Mouse (Mus musculus) forebrain, embryonic 11.5 days (tissue): ENCODE results near the gene Cdc5l. TPM values are rescaled to one million over a fixed set of nuclear protein-coding genes. Genes with fewer than 3 reads are reported as not detected.

Experiments
- ATAC-seq: fragments of 200-750 bp; cut with Nextera tagmentation; replicated peaks from 2 replicates; pipeline ENCODE4 v1.8.0; 2017; ENCODE audit warnings: moderate TSS enrichment; ENCODE audit not compliant: low FRiP score
- DNase-seq: peaks from one replicate; pipeline ENCODE4 v3.0.0-alpha.2; 2017; ENCODE audit warnings: low spot score
- H3K27ac ChIP-seq: fragments of 300-500 bp; sonication (generic); 2 replicates; pipeline ENCODE4 v1.5.1; 2014; ENCODE audit warnings: low read depth, low read length
- H3K27me3 ChIP-seq: fragments of 300-500 bp; sonication (generic); 2 replicates; pipeline ENCODE4 v1.6.1; 2014; ENCODE audit warnings: mild to moderate bottlenecking, low read length, mixed read lengths; ENCODE audit not compliant: control insufficient read depth, insufficient read depth
- H3K36me3 ChIP-seq: fragments of 300-500 bp; sonication (generic); 2 replicates; pipeline ENCODE4 v1.6.1; 2014; ENCODE audit warnings: mild to moderate bottlenecking, low read length, moderate library complexity, mixed read lengths; ENCODE audit not compliant: control insufficient read depth, insufficient read depth
- H3K4me1 ChIP-seq: fragments of 300-500 bp; sonication (generic); replicated peaks from 2 replicates; pipeline ENCODE4 v1.6.1; 2014; ENCODE audit warnings: low read length, mixed read lengths; ENCODE audit not compliant: control insufficient read depth, insufficient read depth
- H3K4me2 ChIP-seq: fragments of 300-500 bp; sonication (generic); 2 replicates; pipeline ENCODE4 v1.6.1; 2014; ENCODE audit warnings: low read depth, mild to moderate bottlenecking, low read length, moderate library complexity, mixed read lengths; ENCODE audit not compliant: severe bottlenecking
- H3K4me3 ChIP-seq: fragments of 300-500 bp; sonication (generic); 2 replicates; pipeline ENCODE4 v1.5.1; 2014; ENCODE audit warnings: low read depth, low read length
- H3K9ac ChIP-seq: fragments of 300-500 bp; sonication (generic); 2 replicates; pipeline ENCODE4 v1.6.1; 2014; ENCODE audit warnings: low read length
- H3K9me3 ChIP-seq: fragments of 300-500 bp; sonication (generic); 2 replicates; pipeline ENCODE4 v1.6.1; 2016; ENCODE audit warnings: low read length, mixed read lengths; ENCODE audit not compliant: control insufficient read depth
- WGBS: fragments of 180-500 bp; shearing (Covaris S2); extraction: QIAGEN DNeasy Blood & Tissue Kit; methylation state at CpG from one replicate; pipeline ENCODE4 v1.1.7; 2014; 5-methylcytosine and 5-hydroxymethylcytosine counted together
- polyA plus RNA-seq: library from polyadenylated mRNA; unstranded; fragments of >200 nt; fragmentation: Nextera tagmentation; extraction: Ambion mirVana; gene quantifications from 2 replicates; pipeline ENCODE4 v1.2.1, GENCODE M21; 2014

The Cdc5l gene
- 85.3 and 88.3 TPM in 2 replicates for polyA plus RNA-seq

DNA sequence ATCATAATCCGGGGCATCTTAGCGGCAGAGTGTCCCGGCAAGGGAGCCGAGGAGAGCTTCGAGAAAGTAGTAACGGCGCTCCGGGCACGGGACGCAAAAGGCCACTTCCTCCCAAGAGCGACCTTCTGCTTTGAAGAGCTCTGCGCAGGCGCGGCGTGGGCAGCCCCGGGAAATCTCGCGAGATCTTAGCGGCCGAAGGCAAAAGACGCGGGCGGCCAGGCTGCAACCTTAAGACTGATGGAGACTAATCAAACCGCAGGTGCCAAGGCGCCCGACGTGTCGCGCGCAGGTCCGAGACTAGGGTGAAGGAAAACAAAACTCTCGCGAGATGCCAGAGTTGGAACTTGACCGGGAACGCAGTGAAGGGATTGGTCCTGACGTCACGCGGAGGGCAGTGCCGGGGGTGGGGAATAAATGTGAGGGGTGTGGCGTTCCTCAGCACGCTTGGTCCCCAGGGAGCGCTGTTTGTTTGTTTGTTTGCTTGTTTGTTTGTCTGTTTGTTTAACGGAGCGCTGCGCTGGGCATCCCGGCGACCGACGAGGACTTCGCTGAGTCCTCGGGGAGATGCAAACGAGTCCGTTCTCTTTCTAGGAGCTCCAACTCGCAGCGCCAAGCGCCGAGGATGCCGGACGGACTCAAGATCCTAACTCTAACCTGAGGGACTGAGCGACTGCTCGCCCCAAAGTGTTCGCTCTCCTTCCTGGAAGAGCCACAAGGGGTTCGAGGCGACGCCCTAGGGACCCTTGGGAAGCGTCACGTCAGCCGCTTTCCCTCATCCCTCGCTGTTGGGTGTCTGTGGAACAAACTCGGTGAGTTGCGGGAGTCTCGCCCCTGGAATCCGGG, at the start of gene Cdc5l:
TSS of gene Cdc5l (minus strand) at position 319 of the 843 bp plus-strand sequence.
- Histone ChIP-seq H3K4me3 (peak within 1 kb of the TSS; percentile 91), H3K9me3 (no peaks in the 10 kb centered on the region), H3K4me1 (peaks cover 10% of the 10 kb centered on the region), H3K9ac (peak within 1 kb of the TSS; percentile 78), H3K27me3 (no peaks in the 10 kb centered on the region), H3K4me2 (peak within 1 kb of the TSS; percentile 91), H3K36me3 (no peaks in the 10 kb centered on the region), H3K27ac (peak within 1 kb of the TSS; percentile 88)
- ATAC-seq (peak; percentile 98), DNase-seq (peak; percentile 97)
- WGBS, result under 1% methylated on average over 73 of the region's 73 CpGs

DNA sequence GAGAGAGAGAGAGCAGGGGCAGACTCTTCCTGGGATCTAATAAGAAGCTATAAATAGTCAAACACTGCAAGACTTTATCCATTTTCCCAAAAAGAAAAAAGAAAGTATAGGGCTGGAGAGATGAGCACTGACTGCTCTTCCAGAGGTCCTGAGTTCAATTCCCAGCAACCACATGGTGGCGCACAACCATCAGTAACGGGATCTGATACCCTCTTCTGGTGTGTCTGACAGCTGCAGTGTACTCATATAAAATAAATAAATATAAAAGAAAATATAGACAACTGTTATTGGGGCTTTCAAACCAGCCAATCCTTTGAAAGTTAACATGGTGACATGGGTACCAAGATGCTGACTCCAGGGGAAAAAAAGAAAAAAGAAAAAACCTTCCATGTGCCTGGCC, 46.9 kb upstream of the Cdc5l start:
- DNase-seq (no peak), ATAC-seq (no peak)
- no peak overlapping the region for H3K27ac ChIP-seq
- H3K4me1 ChIP-seq, result no peaks in the 10 kb centered on the region
- WGBS, result 28% methylated on average over 2 of the region's 2 CpGs
- no peaks in the 10 kb centered on the region for H3K9me3 ChIP-seq
- H3K27me3 ChIP-seq, result no peaks in the 10 kb centered on the region
- no peak overlapping the region for H3K4me3 ChIP-seq
- no peak overlapping the region for H3K9ac ChIP-seq
- no peaks in the 10 kb centered on the region for H3K36me3 ChIP-seq
- H3K4me2 ChIP-seq, result no peak overlapping the region

DNA sequence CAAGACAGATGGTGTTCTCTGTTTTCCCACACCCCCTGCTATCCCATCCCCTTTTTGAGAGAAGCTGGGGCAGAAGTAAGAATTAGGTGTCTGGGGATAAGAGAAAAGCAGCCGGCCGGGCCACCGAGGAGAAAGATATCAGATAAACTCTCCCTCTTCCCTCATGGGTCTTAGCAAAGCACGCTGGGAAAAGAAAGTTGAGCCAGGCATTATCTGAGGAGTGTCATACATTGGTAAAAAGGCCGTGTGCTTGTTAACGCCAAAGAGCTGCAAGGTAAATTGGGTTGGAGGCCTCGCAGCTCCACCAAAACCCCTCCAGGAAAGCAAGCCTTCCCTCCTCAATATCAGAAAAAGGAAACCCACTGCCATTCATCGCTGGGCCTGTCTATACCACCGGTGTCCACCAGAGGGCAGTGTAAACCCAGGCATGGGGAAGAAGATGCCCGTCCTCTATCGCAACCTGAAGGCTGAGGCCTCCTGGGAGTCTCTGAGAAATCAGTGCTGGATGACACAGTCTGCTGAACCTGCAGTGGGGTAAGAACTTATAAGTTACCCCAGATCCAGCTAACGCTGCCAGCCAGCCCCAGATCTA, 44.8 kb upstream of the Cdc5l start:
- Histone ChIP-seq H3K4me2 (no peak overlapping the region), H3K27ac (no peak overlapping the region), H3K9me3 (no peaks in the 10 kb centered on the region), H3K4me3 (no peak overlapping the region), H3K27me3 (no peaks in the 10 kb centered on the region), H3K9ac (no peak overlapping the region), H3K36me3 (no peaks in the 10 kb centered on the region), H3K4me1 (no peaks in the 10 kb centered on the region; the same call in 1 of the 2 replicates)
- WGBS, result 20% methylated on average over 12 of the region's 12 CpGs
- DNase-seq (peak; percentile 92), ATAC-seq (0 out of 2 replicates have a peak, but pooled peaks have one; percentile 49)

DNA sequence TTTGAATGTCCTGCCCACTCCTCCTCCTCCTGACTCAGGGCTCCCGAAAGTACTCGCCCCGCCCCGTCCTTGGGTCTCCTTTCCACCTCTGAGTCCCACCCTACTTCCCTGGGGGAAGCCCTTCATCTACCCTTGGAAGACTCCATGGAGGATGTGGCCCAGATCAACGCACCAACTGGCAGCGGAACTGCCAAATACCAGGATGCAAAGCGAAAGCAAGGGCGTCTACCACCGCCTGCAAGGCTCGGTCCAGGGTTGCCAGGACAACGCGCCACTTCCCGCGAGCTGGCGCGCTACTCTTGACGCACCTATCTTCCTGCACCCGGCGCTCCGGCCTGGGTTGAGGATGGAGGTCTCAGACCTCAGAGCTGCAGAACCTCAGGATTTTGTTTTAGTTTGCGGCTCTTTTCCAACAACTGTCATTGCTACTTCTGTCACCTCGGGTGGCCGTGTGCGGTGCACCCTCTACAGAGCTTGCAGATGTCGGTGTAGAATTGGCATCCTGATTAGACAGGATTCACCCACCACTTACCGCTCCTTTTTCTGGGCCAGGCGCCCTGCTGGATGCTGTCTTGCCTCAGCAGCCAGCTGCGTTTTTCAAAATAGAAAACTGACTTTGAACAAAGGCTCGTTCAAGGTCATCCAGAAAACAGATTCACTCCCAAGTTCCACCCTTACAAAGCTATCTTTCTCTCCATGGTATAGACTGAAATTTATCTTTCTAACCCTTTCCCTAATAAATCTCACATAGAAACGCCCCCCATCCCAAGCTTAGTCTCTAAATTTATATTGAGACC, 41.3 kb upstream of the Cdc5l start, which contains the start of gene Spats1:
TSS of gene Spats1 (minus strand) at position 747 of the 797 bp plus-strand sequence.
- Histone ChIP-seq H3K4me3 (peak within 1 kb of the TSS; percentile 34), H3K9ac (peak within 1 kb of the TSS; percentile 47), H3K27ac (no peak within 1 kb of the TSS), H3K36me3 (no peaks in the 10 kb centered on the region), H3K4me2 (peak within 1 kb of the TSS; percentile 63), H3K9me3 (no peaks in the 10 kb centered on the region), H3K4me1 (no peaks in the 10 kb centered on the region; the same call in 1 of the 2 replicates), H3K27me3 (no peaks in the 10 kb centered on the region)
- ATAC-seq, result peak; percentile 82
- peak; percentile 80 for DNase-seq
- WGBS, result 5% methylated on average over 30 of the region's 30 CpGs

DNA sequence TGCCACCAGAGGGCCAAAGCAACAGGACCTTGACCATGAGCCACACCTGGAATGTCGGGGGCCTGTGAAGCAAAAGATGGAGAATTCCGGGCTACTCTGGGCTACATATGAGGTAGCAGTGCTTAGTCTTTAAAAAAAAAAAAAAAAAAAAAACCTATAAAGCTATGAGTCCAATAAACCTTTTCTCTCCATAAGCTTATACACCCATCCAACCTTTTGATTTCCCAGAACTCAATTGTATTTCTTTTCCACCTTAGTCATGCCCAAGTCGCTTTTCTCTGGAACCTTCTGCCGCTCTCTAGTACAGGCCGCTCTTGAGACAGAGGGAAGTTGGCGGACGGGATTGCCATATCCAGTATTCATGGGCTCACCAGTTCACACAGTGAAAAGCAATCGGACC, 40.6 kb upstream of the Cdc5l start:
- ATAC-seq (no peak; the same call in 1 of the 2 replicates), DNase-seq (no peak)
- no peaks in the 10 kb centered on the region; the same call in 1 of the 2 replicates for H3K4me1 ChIP-seq
- H3K27me3 ChIP-seq, result no peaks in the 10 kb centered on the region
- no peak overlapping the region; the same call in 1 of the 2 replicates for H3K9ac ChIP-seq
- H3K4me3 ChIP-seq, result peak overlapping the region; percentile 34
- 67% methylated on average over 8 of the region's 8 CpGs for WGBS
- no peak overlapping the region for H3K27ac ChIP-seq
- H3K9me3 ChIP-seq, result no peaks in the 10 kb centered on the region
- no peaks in the 10 kb centered on the region for H3K36me3 ChIP-seq
- peak overlapping the region; percentile 63; the same call in 1 of the 2 replicates for H3K4me2 ChIP-seq

DNA sequence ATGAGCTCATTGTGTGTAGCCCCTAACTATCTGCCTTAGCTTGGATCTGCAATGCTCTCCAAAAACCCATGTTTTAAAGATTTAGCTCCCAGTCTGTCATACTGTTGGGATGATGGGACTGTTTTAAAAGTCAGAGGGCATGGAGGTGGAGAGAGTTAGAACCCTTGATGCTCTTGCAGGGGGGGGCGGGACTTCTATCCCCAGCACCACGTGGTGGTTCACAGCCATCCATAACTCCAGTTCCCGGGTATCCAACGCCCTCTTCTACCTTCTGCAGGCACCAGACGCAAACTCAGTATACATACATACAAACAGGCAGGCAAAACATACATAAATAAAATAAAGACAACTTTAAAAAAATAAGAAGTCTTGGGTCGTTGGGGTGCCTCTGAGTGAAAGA, 40.1 kb upstream of the Cdc5l start:
- no peak for ATAC-seq
- no peaks in the 10 kb centered on the region; the same call in 1 of the 2 replicates for H3K4me1 ChIP-seq
- no peaks in the 10 kb centered on the region for H3K27me3 ChIP-seq
- DNase-seq, result no peak
- no peak overlapping the region for H3K4me3 ChIP-seq
- 83% methylated on average over 6 of the region's 6 CpGs for WGBS
- no peak overlapping the region for H3K9ac ChIP-seq
- no peak overlapping the region for H3K4me2 ChIP-seq
- no peaks in the 10 kb centered on the region for H3K36me3 ChIP-seq
- no peak overlapping the region for H3K27ac ChIP-seq
- H3K9me3 ChIP-seq, result no peaks in the 10 kb centered on the region

DNA sequence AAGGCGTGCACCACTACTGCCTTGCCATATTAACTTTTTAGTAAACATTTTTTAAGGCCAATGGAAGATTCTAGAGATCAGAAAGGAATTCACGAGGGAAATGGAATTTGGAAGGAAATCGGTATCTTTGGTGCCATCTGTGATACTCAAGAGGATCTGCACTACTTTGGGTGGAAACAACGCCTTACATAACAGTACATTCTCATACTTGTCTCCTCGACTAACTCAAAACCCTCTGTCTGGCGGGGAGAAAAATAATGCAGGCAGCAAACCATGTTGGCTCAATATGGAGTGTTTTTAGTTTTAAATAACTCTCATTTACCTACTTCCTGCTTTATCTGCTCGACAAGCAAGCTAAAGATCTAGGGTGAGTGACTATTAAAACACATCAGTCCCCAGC, 37.2 kb upstream of the Cdc5l start:
- H3K4me2 ChIP-seq, result no peak overlapping the region
- DNase-seq, result no peak
- ATAC-seq, result no peak
- no peaks in the 10 kb centered on the region; the same call in 1 of the 2 replicates for H3K4me1 ChIP-seq
- H3K27me3 ChIP-seq, result no peaks in the 10 kb centered on the region
- no peaks in the 10 kb centered on the region for H3K36me3 ChIP-seq
- H3K4me3 ChIP-seq, result no peak overlapping the region
- H3K9me3 ChIP-seq, result no peaks in the 10 kb centered on the region
- H3K27ac ChIP-seq, result no peak overlapping the region
- no peak overlapping the region for H3K9ac ChIP-seq
- 87% methylated on average over 7 of the region's 7 CpGs for WGBS

DNA sequence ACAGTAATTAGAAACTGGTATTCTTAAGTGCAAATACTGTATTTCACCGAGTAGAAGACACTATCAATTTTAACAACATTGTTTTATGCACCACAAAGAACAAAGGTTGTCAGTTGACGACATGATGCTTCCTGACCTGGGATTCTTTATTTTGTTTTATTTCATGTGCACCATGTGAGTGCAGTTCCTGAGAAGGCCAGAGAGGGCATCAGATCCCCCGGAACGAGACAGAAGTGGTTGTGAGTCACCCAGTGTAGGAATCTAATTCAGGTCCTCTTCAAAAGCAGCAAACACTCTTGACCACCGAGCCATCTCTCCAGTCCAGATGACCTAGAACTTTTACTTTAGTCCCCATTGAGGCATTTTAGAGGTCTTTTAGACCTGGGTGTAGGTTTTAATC, 34.8 kb upstream of the Cdc5l start:
- no peak for ATAC-seq
- H3K36me3 ChIP-seq, result no peaks in the 10 kb centered on the region
- H3K4me3 ChIP-seq, result no peak overlapping the region
- H3K4me1 ChIP-seq, result no peaks in the 10 kb centered on the region
- no peak overlapping the region for H3K27ac ChIP-seq
- no peak overlapping the region for H3K4me2 ChIP-seq
- DNase-seq, result no peak
- H3K27me3 ChIP-seq, result no peaks in the 10 kb centered on the region
- WGBS, result 84% methylated on average over 5 of the region's 5 CpGs
- no peaks in the 10 kb centered on the region for H3K9me3 ChIP-seq
- H3K9ac ChIP-seq, result no peak overlapping the region
